Mouse (Mus musculus) left cerebral cortex, adult 11 months (tissue): Measurements from ENCODE around the gene Gm43191.
"Not testable (repeated sequence)": the region's sequence is repeated elsewhere in the genome, so short reads cannot be mapped to it uniquely, and the experiment has no call there.

Experiments used
- DNase-seq: peaks from one replicate; pipeline ENCODE4 v3.0.0; 2022; ENCODE audit warnings: low spot score

The Gm43191 gene

DNA sequence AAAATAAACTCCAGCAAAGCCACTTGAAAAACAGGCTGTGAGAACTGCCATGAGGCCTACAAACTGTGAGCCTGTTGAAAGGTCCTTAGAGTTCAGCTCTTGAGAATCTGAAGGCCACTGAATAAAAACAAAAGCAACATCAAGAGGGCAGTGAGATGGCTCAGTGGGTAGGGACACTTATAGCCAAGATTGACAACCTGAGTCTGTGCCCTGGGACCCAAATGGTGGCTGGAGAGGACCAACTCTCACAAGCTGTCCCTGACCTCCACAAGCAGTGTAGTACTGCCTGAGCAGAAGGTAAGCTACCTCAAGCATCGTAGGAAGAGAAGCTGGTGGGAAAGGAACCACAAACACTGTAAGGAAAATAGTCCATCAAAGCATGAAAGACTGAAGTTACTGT, at the start of gene Gm43191:
Gene Gm43191 (minus strand): TSS at position 101 of the 400 bp plus-strand sequence.
- DNase-seq: no peak

DNA sequence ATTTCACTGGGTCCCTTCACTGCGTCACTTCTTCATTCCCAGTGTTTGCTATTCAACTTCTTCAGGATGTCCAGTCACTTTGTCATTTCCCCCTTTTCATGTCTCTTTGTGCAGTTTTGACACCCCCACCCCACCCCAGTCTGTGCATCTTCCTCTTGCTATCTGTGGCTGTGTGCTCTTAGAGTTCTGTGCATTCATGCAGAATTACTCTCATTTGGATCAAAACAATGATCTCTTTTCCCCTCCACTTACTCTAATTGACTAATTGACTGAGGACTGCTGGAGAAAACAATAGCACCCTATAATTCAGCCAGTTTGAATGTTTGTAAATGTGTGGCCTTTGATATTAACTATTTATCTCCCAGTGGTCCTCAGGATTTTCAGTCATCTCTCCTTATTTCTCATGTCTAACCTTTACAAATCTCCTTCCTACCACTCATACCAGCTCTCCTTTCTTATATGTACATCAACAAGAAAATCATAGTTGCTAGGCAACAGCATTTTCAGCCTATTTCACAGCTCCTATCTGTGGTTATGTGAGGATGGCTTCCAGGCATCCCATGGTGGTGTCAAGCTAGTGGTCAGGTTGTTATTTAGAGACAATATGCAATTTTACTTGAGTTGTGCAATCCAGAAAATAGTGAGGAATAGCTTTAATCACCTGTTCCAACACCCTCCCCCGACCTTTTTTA, 48.6 kb upstream of the Gm43191 start:
- no peak for DNase-seq

DNA sequence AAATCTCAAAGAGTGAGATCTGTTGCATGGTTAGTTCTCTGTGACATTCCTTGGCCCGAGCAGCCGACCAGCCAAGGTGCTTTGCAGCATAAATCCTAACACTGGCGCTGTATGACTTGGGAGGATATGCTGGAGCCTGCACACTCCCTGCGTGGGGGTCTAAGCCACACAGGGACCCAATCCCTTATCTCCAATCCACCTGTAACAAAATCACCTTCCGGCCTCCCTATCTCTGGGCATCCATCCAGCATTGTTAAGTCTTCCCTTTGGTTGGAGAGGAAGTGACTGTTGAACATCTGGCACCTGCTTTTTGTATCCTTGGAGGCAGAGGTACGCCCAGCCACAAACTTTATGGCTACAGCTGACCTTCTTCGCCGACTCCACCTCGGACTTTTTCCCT, 45.7 kb upstream of the Gm43191 start:
- DNase-seq: no peak

DNA sequence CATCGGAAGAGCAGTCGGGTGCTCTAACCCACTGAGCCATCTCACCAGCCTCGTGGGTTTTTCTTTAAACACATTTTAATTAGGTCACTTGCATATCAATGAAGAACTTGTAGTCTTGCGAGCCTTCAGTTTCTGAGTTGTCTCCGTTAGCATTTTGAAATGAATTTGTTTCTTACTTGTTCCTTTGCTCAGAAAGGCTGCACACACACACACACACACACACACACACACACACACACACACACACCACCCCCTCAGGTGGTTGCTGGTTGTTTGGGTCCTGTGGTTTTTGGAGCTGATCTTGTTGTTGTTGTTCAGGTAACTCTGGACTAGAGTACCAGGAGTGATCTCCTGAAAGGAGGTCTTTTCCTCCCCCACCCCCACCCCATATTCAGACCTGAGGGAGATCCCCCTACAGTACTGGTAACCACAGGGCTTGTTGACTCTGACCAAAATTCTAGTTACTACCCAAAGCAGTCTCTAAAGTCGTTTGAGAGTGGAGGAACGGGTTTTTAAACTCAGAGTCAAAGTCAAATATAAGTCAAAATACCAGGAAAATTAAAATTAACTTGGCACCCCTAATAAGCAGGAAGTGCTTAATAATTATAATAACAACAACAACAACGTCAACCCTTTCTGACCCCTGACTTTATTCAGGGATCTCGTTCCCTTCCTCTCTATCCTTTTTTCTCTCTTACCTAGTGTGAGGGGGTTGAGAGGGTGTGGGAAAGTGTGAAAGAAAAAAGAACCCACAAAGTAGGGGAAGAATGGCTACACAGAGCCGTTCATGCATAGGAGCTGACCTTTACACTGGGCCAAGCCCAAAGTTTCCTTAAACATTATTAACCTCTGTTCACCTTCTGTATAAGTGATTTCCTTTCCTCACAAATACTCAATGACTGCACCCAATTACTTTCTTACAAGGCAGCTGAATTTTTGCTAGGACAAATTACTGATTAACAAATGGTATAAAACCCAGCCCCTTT, 42.7 kb upstream of the Gm43191 start:
- DNase-seq: no peak

GRCm38 (mm10) chr3:116722980-116723379, 41.9 kb upstream of the Gm43191 start:
- DNase-seq: no peak

- no peak for DNase-seq
Observed at GRCm38 (mm10) chr3:116718951-116719350, 37.9 kb upstream of the Gm43191 start.

- DNase-seq: no peak
Observed at GRCm38 (mm10) chr3:116713031-116713430, 32.0 kb upstream of the Gm43191 start.

DNA sequence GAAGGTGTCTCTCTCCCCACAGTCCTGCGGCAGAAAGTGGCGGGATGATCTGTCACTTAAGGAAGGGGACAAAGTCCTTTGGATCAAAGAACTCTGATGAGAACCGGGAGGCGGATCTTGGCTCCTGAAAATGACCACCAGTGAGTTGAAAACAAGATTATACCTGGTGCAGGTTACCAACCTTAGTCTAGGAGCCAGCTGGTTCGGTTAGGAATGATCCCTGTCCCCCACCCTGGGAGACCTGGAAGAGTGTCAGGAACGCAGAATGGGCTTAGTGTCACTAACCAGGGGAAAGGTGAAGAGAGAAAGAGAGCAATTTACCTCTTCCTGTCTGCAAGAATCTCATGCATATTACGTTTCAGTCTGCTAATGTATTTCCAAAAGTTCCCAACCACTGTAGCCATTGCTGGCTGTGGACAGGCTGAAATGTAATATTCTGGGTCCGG, 31.4 kb upstream of the Gm43191 start, which contains the start of gene Slc35a3:
Gene Slc35a3 (minus strand): TSS at position 396 of the 446 bp plus-strand sequence.
- DNase-seq: no peak

GRCm38 (mm10) chr3:116711624-116712435, 30.8 kb upstream of the Gm43191 start:
- DNase-seq: peak; percentile 55

- DNase-seq: no peak
Observed at GRCm38 (mm10) chr3:116710941-116711340, 29.9 kb upstream of the Gm43191 start.

GRCm38 (mm10) chr3:116705637-116706204, 24.7 kb upstream of the Gm43191 start:
- DNase-seq: no peak

GRCm38 (mm10) chr3:116703835-116704234, 22.8 kb upstream of the Gm43191 start:
- no peak for DNase-seq

DNA sequence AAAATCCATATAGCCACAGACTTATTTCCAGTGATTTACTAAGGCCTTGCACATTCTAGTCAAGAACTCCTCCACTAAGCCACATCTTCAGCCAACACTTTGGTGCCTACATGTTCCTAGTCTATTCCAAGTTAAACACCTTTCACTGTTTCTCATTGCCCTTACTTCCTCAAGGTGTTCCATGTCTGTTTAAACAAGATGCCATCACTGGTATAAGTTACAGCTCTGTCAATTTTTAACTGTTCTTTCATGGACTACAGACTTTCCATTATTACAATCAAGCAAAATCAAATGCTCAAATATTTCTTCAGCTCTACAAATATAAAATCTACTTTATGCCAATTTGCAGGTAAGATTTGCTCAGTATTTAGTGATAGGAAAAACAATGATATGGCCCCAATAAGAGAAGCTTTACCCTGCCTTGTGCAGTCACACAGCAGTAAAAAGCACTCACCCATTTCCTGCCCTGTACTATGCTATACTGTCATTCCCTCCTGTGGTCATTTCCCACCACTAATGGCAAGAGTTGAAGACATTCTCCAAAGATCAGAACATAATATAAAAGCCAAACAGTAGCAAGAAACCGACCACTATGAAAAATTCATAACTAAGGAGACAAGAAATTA, 21.7 kb upstream of the Gm43191 start:
- DNase-seq: no peak

DNA sequence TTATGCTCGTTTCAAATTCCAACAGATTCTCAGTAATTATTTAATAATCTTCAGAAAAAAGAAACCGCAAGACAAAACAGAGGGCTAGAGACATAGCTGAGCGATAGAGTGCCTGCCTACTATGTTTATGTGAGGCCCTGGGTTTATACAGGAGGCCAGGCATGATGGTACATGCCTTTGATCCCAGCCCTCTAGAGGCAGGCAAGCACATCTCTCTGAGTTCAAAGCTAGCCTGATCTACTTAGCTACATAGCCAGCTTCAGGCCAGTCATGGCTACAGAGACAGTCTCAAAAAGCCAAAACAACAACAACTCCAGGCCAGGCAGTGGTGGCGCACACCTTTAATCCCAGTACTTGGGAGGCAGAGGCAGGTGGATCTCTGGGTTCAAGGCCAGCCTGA, 20.5 kb upstream of the Gm43191 start:
- DNase-seq: no peak

- no peak for DNase-seq
Observed at GRCm38 (mm10) chr3:116698786-116699185, 17.7 kb upstream of the Gm43191 start.

DNA sequence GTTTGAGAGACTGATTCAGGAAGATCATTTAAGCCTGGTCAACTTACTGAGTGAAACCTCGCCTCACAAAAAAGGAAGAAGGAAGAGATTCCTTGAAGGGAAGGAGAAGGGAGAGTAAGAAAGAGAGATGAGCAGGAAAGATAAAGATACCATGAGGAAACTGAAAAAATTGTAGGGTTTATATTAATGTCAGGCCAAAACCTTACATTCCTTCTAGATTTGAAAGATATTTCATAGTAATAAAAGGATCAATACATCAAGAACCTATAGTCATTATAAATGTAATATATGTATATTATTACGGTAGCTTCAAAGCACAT, 14.6 kb upstream of the Gm43191 start:
- DNase-seq: no peak

- DNase-seq: no peak
Observed at GRCm38 (mm10) chr3:116694955-116695665, 14.1 kb upstream of the Gm43191 start.

DNA sequence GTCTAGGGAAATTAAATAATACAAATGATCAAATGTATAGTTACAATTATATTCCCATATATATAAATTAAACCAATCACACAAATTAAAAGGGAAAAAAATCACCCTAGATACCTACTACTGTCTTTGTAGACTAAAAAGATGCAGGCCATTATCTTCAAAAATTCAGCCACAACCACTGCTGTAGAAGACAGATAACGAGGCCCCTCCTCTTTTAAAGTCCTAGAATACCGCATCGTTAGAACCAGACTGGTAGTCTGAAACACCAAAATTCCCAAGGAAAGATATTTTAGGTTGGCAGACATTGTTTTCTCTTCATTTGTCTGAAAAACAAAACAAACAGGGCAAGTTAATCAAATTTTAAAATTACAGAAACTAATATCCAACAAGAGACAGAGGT, 13.3 kb upstream of the Gm43191 start:
- DNase-seq: no peak

- not testable (repeated sequence) for DNase-seq
Observed at GRCm38 (mm10) chr3:116664281-116664680, 16.8 kb downstream of the Gm43191 start.

- peak; percentile 94 for DNase-seq
Observed at GRCm38 (mm10) chr3:116662463-116662863, 18.6 kb downstream of the Gm43191 start, which contains the start of gene Mfsd14a. Mfsd14a (minus strand) TSS chr3:116662677.
